Comparison of ENCODE assay signal across 10 mouse cellular contexts in the genomic region with DNA sequence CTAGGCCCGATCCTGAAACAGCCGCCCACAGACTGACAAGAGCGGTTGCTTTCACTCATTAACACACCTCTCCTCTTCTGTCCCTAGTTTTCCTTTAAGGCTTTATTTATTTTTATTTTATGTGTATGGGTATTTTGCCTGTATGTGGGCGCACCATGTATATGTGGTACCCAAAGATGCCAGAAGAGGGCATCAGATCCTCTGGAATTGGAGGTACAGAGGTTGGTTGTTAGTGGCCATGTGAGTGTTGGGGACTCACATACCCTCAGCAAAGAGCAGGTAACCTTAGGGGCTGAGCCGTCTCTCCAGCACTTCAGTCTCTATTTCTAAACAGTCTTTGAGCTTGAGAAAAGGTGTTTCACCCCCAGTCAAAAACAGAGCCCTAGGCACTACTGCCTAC. TPM values are rescaled to one million over a fixed set of nuclear protein-coding genes. Genes with fewer than 3 reads are reported as not detected.
A peak's percentile ranks its signal among the peaks of the same experiment; 100 is the strongest.
DNase-seq lines count a peak whose midpoint lies in the region; ATAC-seq lines count a peak whose summit lies in the region.
"Had no signal": no experiment of that assay in that cellular context is flagged by ENCODE, and none has a peak within 500 bp of the region (broad histone marks: within the 10 kb centered on the region; RNA-seq: fewer than 3 reads in every experiment).

No protein-coding gene starts in this region.

- H3K27ac ChIP-seq in heart, embryonic 10.5 days: no peak overlapping the region
- H3K27ac ChIP-seq: stomach, embryonic 15.5 days had no signal

- DNase-seq in heart, postnatal 4 days: peak; percentile 46
- no peak for DNase-seq in heart, postnatal 36 days
- peak; percentile 53 for DNase-seq in testis, postnatal 10 days (ENCODE audit: low spot score)
- no peak for DNase-seq in testis, postnatal 14 days (ENCODE audit: low spot score)
- DNase-seq in thymus, postnatal 4 days: peak; percentile 62
- DNase-seq in urinary bladder, postnatal 14 days (ENCODE audit: low spot score): no peak
- no peak for DNase-seq in heart, embryonic 10.5 days (ENCODE audit: low spot score)

- intact Hi-C loops in heart, postnatal 36 days (cut with DNase I): no loop called here

- H3K9me3 ChIP-seq in heart, embryonic 10.5 days: no peaks in the 10 kb centered on the region
- H3K9me3 ChIP-seq: stomach, embryonic 15.5 days had no signal

- 84% methylated on average over 5 of the region's 5 CpGs for WGBS in heart, embryonic 10.5 days

- peaks cover 23% of the 10 kb centered on the region for H3K4me1 ChIP-seq in heart, embryonic 10.5 days

- ATAC-seq in common myeloid progenitor, adult 5-6 weeks (replicated peaks; ENCODE audit: low read depth, poor library complexity, severe bottlenecking): 0 out of 2 replicates have a peak, but pooled peaks have one; percentile 37

- no peaks in the 10 kb centered on the region for H3K27me3 ChIP-seq in heart, embryonic 10.5 days (ENCODE audit: insufficient read depth, poor library complexity, severe bottlenecking)
- H3K27me3 ChIP-seq: stomach, embryonic 15.5 days had no signal

- peaks cover 67% of the 10 kb centered on the region for H3K36me3 ChIP-seq in heart, embryonic 10.5 days

- H3K4me3 ChIP-seq in heart, embryonic 10.5 days: no peak overlapping the region
- H3K4me3 ChIP-seq: stomach, embryonic 15.5 days had no signal

RNA-seq across cellular contexts. Expression of a gene that starts 2.3 kb away (rescaled TPM):
- 10 to 100 TPM; 27.8 to 28.6 TPM for total RNA-seq in heart, postnatal 4 days (2021)
- 10 to 100 TPM; 31.6 to 32.3 TPM for total RNA-seq in heart, postnatal 36 days (2021)
- total RNA-seq in common myeloid progenitor, adult 5-6 weeks (2017): 22.8 and 28.2 TPM in 2 replicates
- 54.5 and 71.3 TPM in 2 replicates for polyA plus RNA-seq in heart, embryonic 10.5 days (2016; fragmentation: Nextera tagmentation; extraction: Ambion mirVana)

RNA-seq across cellular contexts. Expression of a gene that starts 7.4 kb away (rescaled TPM):
- 10 to 100 TPM; 77.5 to 86.9 TPM for total RNA-seq in heart, postnatal 4 days (2021)
- 10 to 100 TPM; 70.7 to 77.7 TPM for total RNA-seq in heart, postnatal 36 days (2021)
- 62.8 and 92.5 TPM in 2 replicates for total RNA-seq in common myeloid progenitor, adult 5-6 weeks (2017)
- polyA plus RNA-seq in heart, embryonic 10.5 days (2016; fragmentation: Nextera tagmentation; extraction: Ambion mirVana): 143 and 146 TPM in 2 replicates

RNA-seq across cellular contexts. Expression of a gene that starts 15.3 kb away (rescaled TPM):
- total RNA-seq in heart, postnatal 4 days (2021): not detected
- not detected for total RNA-seq in heart, postnatal 36 days (2021)
- not detected in 2 replicates for total RNA-seq in common myeloid progenitor, adult 5-6 weeks (2017)
- polyA plus RNA-seq in heart, embryonic 10.5 days (2016; fragmentation: Nextera tagmentation; extraction: Ambion mirVana): not detected in 2 replicates
- polyA plus RNA-seq: intestine, embryonic 14.5 days; stomach, embryonic 15.5 days had no signal

RNA-seq across cellular contexts. Expression of a gene that starts 15.8 kb away (rescaled TPM):
- 10 to 100 TPM; 50.0 to 53.5 TPM for total RNA-seq in heart, postnatal 4 days (2021)
- total RNA-seq in heart, postnatal 36 days (2021): 10 to 100 TPM; 85.5 to 91.8 TPM
- total RNA-seq in common myeloid progenitor, adult 5-6 weeks (2017): 104 and 110 TPM in 2 replicates
- 144 and 147 TPM in 2 replicates for polyA plus RNA-seq in heart, embryonic 10.5 days (2016; fragmentation: Nextera tagmentation; extraction: Ambion mirVana)

RNA-seq across cellular contexts. Expression of a gene that starts 18.7 kb away (rescaled TPM):
- total RNA-seq in heart, postnatal 4 days (2021): 1 to 10 TPM; 3.9 to 4.0 TPM
- 1 to 10 TPM; 2.6 to 3.8 TPM for total RNA-seq in heart, postnatal 36 days (2021)
- not detected in 2 replicates for total RNA-seq in common myeloid progenitor, adult 5-6 weeks (2017)
- polyA plus RNA-seq in heart, embryonic 10.5 days (2016; fragmentation: Nextera tagmentation; extraction: Ambion mirVana): 2.6 and 8.9 TPM in 2 replicates

Comparison
In these comparisons a context has a peak if more than half of its experiments do, and no peak if none do; other contexts are left out.
1. DNase-seq: peak in heart, postnatal 4 days (single experiment), testis, postnatal 10 days (single experiment) and thymus, postnatal 4 days (single experiment); none in heart, postnatal 36 days (0 of 2), testis, postnatal 14 days (single experiment), urinary bladder, postnatal 14 days (single experiment) and heart, embryonic 10.5 days (single experiment).